Mouse (Mus musculus) layer of hippocampus, postnatal 25 days (tissue): ENCODE data around the gene Alpk1. TPM values are rescaled to one million over a fixed set of nuclear protein-coding genes. Genes with fewer than 3 reads are reported as not detected.
A peak's percentile ranks its signal among the peaks of the same experiment; 100 is the strongest.

Experiments used
- DNase-seq, 2 experiments: peaks; one replicate each; pipeline ENCODE4 v3.0.0; 2022; ENCODE audit warnings: mixed read lengths in 2 of 2, low spot score in 1 of 2; ENCODE audit errors: extremely low spot score in 1 of 2
- total RNA-seq, 2 experiments: library from RNA; stranded (reverse); gene quantifications; 2 replicates each; pipeline ENCODE4 v1.2.3; 2021

Gene Alpk1
- total RNA-seq, 2 experiments from 2014 or later: 6.7 to 9.6 TPM

- DNase-seq: no peak
Measured at GRCm38 (mm10) chr3:127745911-127746640, 34.3 kb downstream of the Alpk1 start.

- no peak for DNase-seq
Measured at GRCm38 (mm10) chr3:127745504-127745903, 34.8 kb downstream of the Alpk1 start.

- no peak for DNase-seq
Measured at GRCm38 (mm10) chr3:127743614-127744365, 36.5 kb downstream of the Alpk1 start.

GRCm38 (mm10) chr3:127741473-127741872 is 38.9 kb downstream of the Alpk1 start:
- DNase-seq: no peak

GRCm38 (mm10) chr3:127737876-127738275 is 42.5 kb downstream of the Alpk1 start:
- DNase-seq: no peak

GRCm38 (mm10) chr3:127735395-127735794 is 44.9 kb downstream of the Alpk1 start:
- DNase-seq: no peak

GRCm38 (mm10) chr3:127729513-127730137 is 50.7 kb downstream of the Alpk1 start:
- DNase-seq: no peak

GRCm38 (mm10) chr3:127728851-127729512 is 51.3 kb downstream of the Alpk1 start:
- no peak for DNase-seq

GRCm38 (mm10) chr3:127728046-127728445 is 52.3 kb downstream of the Alpk1 start:
- no peak for DNase-seq

- DNase-seq: no peak
Measured at GRCm38 (mm10) chr3:127720948-127721347, 59.4 kb downstream of the Alpk1 start.

GRCm38 (mm10) chr3:127720050-127720449 is 60.3 kb downstream of the Alpk1 start:
- no peak for DNase-seq

- no peak for DNase-seq
Measured at GRCm38 (mm10) chr3:127719601-127720000, 60.7 kb downstream of the Alpk1 start.

GRCm38 (mm10) chr3:127716759-127717158 is 63.6 kb downstream of the Alpk1 start:
- no peak for DNase-seq

GRCm38 (mm10) chr3:127713112-127713511 is 67.2 kb downstream of the Alpk1 start:
- no peak for DNase-seq

- no peak for DNase-seq
Measured at GRCm38 (mm10) chr3:127711536-127711935, 68.8 kb downstream of the Alpk1 start.

GRCm38 (mm10) chr3:127707089-127707485 is 73.2 kb downstream of the Alpk1 start:
- no peak for DNase-seq

GRCm38 (mm10) chr3:127706445-127707088 is 73.8 kb downstream of the Alpk1 start:
- no peak for DNase-seq

GRCm38 (mm10) chr3:127705515-127706444 is 74.5 kb downstream of the Alpk1 start:
- peak; percentile 20 to 34 for DNase-seq

GRCm38 (mm10) chr3:127705139-127705514 is 75.2 kb downstream of the Alpk1 start:
- no peak for DNase-seq
